Mouse (Mus musculus): ENCODE results near the gene Eif2b4.
A peak's percentile ranks its signal among the peaks of the same experiment; 100 is the strongest.
"Not testable (repeated sequence)": the region's sequence is repeated elsewhere in the genome, so short reads cannot be mapped to it uniquely, and the experiment has no call there.

Gene Eif2b4

DNA sequence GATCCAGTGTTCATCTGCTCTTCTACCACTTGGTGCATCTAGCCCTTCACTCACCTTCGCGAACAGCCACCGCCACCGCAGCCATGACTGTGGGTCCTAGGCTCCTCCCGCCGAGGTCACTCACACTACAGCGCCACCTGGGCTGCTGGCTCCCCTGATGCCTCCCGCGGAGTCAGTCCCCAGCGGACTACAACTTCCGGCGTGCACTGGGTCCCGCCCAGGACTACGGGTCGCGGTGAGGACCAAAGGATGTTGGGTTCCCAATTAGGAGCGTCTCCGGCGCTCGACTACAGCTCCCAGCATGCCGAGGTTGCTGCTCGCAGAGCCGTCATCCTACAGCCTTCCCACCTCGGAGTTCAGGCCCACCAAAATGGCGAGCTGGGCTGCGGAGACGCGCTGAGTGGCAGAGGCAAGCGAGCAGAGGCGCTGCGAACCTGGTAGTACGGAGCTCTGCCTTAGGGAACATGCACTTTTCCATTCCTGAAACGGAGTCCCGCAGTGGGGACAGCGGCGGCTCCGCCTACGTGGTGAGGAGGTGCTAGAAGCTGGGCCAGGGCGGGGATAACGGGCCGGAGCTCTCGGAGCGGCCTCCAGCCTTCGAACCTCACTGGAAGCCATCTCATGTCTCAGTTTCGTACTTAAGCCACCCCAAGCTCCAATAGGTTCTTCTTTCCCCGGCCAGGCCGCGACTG, at the start of gene Eif2b4, which contains the start of gene Snx17:
Eif2b4 (minus strand) TSS at position 492 of the 692 bp plus-strand sequence.
Snx17 (plus strand) TSS at position 289 of the 692 bp plus-strand sequence.
- peak; percentile 98 for DNase-seq (ENCODE audit: low read depth, low spot score)

DNA sequence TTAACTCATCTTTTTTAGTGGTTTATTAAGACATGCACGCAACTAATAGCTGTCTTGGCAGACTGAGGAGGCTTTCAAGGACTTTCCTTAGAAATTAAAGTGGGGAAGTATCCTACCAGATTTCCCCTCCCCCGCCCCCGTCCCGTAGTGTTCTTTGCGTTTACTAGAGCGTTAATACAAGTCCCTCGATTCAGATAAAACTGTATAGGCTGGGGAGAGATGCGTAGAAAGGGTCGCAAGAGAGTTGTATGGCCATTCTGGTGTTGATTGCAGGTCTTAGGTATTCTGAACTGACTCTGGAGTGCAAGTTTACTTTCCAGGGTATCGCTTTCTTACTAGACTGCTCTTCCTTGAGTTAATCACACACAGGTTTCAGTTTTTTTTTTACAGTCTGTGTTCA, 49.0 kb upstream of the Eif2b4 start:
- no peak for DNase-seq (ENCODE audit: low read depth, low spot score)

DNA sequence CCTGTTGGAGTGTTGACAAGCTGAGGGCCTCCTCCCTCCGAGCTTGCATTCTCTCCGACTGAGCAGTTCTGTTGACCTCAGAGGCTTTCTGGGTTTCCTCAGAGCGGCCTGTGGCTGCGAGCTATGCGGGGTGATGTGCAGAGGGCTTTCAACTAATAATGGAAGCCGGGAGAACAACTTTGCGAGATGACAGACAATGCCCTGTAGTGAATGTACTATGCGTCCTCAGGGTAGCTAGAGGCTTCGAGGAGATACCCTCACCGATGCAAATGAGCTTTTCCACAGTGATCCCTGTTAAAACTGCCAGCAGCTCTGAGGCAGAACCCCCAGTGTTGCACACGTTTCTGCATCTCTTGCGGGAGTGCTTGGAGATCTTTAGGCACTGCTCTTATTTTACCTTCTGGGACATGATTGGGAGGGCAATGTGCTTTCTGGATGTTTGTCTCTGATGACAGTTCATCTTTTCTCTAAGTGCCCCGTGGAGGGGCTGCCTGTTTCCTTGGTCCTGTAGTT, 48.3 kb upstream of the Eif2b4 start:
- no peak for DNase-seq (ENCODE audit: low read depth, low spot score)

DNA sequence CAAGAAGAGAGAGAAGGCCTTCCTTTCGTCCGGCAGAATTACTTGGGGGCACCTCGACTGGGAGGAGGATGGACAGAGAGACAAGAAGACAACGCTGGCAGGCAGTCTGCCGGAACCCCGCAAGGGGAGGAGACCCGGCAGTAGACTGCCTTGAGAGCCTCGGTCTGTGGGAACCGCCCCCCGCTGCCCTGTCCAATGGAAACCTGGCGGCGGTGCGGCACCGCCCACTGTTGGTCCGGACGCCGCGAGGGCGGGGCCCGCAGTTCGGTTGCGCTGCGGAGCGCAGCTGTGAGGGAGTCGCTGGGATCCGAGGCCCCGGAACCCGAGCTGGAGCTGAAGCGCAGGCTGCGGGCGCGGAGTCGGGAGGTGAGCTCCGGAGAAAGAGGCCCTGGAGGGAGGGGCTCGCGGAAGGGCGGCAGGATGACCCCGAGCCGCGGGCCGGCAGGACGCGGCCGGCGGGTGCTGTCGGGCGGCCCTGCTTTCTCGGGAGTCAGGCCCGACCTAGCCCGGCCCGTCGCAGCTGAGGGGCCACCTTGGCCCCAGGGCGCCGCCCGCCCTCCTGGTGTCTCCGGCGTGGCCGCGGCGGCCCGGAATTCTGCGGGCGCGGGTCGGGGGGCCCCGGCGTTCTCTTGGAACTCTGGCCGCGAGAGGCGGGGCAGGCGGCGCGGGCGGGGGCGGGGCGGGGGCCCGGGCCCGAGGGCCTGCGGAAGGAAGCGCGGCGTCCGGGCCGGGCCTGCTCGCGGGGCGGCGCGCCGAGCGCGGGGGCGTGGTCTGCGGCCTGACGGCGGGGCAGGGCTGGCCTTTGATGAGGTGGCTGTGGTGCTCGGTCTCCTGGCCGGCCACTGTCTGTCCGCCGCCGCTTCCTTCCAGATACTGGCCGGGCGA, 47.6 kb upstream of the Eif2b4 start, which contains the start of the genes Nrbp1 and Gm9970:
Nrbp1 (plus strand) TSS at position 228 of the 885 bp plus-strand sequence.
Gm9970 (minus strand) TSS at position 596 of the 885 bp plus-strand sequence.
- peak; percentile 96 for DNase-seq (ENCODE audit: low read depth, low spot score)

DNA sequence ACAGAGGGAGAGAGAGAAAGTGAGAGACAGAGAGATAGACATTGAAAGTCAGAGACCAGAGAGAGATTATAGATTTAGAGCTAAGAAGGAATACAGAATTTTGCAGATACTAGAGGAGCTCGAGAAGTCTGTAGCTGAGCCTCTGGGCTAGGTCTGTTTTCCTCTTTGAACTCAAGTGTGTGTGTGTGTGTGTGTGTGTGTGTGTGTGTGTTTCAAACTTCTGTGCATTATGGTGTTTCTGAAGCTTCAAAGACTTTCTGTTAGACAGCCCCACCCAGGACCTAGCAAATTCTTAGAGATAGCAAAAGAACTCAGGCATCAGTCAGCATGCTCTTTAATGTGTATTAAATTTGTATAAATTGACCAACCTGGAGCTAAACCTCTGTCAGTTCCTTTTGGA, 33.4 kb upstream of the Eif2b4 start:
- DNase-seq (ENCODE audit: low read depth, low spot score), result no peak

DNA sequence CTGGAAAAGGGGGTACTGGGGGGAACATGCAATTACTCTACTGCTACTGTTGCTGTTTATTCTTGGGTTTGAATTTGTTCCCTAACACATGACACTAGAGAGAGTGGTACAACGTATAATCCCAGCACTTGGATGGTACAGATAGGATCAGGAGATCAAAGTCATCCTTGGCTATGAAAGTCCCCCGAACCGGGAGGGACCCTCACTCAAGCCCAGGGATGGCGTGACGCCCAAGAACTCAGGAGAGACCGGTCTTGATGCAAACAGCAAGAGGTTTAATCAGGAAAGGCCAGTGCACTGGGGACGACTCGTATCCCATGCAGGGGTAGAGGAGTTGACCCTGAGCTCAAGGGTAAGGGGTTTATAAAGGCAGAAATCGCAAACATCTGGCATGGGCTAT, 29.5 kb upstream of the Eif2b4 start:
- no peak for DNase-seq (ENCODE audit: low read depth, low spot score)

DNA sequence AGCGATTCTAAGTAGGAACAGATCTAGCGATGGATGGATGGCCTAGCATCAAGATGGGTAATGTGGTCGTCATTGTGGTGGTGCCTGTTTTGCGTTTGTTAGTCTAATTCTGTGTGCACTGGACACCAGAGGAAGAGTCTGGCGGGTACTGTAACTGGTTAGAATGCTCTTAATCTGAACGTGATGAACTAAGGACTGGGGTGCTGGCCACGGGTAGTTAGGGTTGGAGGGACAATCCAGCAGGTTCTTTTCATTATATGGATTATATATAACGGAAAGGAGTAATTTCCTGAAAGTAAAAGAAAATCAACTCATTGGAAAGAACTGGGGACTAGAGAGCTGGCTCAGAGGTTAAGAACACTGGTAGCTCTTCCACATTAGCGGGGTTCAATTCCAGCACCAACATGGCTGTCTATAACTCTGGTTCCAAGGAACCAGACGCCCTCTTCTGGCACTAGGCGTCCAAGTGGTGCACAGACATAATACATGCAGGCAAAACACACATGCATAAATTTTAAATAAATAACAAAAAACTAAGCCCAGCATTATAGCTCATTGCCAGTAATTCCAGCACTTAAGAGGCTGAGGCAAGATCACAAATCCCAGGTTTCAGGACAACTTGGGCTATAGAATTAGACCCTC, 28.2 kb upstream of the Eif2b4 start:
- peak; percentile 67 for DNase-seq (ENCODE audit: low read depth, low spot score)

DNA sequence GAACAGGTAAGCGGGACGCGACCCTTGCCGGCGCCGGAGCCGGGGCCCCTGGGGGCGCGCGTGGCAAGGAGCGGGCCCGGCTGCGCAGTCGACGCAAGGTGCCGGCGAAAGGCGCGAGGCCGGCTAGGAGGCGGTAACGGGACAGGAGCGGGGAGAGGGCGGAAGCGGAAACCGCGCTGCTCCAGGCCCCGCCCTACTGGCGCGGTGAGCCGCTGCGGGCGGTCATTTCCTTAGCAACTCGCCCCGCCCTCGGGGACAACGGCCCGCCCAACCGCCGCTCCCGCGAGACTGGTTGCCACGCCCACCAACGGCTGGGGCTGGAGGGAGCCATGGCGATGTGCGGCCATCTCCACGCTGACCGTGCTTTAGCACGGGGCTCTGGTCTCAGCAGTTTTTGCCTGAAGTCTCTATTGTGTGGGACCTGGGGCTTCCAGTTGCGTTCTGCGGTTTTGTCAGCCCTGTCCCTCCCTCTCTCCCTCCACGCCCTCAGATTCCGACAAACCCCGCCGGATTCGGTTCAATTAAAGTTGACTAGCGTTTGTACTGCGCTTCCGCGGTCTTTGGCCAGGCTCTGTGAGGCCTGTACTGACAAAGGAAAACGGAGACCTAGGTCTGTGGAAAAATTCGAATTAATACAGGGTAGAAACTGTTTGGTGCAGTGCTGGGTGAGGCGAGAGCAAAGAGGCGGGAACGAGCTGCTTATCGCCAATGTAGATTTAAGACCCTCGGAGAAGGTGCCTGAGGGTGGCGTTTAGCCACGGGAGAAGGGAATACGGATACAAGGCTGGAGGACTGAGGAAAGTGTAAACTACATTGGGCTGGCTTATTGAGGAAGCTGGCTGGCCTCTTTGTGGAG, 27.4 kb upstream of the Eif2b4 start, which contains the start of gene Ppm1g:
Ppm1g (minus strand) TSS at position 240 of the 856 bp plus-strand sequence.
- DNase-seq (ENCODE audit: low read depth, low spot score), result peak; percentile 97

DNA sequence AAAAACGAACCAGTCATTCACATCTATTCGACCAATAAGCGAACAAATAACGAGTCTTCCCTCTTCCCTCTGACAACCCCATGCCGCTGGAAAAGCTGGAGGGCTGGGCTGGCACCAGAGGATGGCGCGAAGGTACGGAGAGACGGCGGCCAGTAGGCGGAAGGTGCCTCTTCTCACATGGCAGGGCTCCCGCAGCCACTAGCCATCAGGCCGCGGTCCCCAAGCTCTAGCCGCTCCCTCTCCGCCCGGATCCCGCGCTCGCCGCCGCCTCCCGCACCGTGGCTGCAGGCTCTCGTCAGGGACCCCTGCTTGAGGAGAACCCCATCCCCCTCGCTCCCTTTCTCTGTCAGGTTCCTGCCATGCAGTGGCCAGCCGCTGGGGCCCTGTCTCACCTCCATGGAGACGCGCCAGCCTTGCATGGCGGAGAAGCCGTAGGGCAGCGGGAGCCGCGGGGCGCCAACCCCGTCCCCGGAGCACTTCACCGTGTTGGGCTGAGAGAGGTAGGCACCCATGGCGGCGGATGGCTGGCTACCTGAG, 26.7 kb upstream of the Eif2b4 start:
- DNase-seq (ENCODE audit: low read depth, low spot score), result peak; percentile 67

DNA sequence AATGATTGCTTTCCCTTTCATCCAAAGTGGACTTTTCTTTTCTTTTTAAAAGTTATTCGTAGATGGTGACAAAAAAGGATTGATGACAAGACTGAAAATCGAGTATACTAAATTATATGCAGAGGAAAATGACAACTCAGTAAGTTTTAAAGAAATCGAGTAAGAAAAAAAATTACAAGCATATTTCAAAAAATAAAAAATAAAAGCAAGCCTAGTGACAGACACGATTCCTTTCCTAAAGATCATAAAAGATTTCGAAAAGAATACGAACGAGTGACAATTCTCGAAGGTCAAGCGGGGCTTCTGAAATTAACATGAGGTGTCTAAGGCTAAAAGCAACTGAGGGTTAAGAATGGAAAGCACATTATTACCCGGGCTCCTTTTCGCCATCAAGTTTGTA, 26.2 kb upstream of the Eif2b4 start:
- DNase-seq (ENCODE audit: low read depth, low spot score), result no peak

DNA sequence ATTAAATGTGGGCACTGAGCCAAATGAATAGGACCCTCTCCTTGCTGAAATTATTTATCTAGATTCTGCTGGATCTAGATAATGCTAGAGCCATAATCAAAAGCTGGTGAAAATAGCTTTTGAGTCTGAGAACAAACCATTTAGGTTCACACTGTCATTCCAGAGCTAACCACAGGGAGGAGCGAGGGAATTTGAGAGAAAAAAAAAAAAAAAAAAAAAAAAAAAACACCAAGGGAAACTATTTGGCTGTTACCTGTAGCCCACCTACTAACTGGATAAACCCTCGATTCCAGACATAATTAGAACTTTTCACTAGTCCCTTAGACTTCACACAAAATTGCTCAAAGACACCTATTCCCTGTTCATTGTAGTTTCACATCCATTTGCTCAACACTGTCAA, 25.8 kb upstream of the Eif2b4 start:
- DNase-seq (ENCODE audit: low read depth, low spot score), result peak; percentile 45

DNA sequence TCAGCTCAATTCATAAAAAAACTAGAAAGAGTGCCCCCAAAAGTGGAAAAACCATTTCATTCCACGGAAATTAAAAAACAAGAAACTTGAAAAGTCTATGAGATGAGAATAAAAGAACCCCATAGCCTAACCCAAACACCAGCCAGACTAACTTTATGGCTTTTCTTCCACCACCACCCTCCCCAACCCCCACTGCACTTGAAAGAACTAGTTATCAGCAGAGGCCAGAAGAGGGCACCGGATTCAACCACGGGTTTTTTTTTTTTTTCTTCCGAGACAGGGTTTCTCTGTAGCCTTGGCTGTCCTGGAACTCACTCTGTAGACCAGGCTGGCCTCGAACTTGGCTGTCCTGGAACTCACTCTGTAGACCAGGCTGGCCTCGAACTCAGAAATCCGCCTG, 25.1 kb upstream of the Eif2b4 start:
- DNase-seq (ENCODE audit: low read depth, low spot score), result no peak

DNA sequence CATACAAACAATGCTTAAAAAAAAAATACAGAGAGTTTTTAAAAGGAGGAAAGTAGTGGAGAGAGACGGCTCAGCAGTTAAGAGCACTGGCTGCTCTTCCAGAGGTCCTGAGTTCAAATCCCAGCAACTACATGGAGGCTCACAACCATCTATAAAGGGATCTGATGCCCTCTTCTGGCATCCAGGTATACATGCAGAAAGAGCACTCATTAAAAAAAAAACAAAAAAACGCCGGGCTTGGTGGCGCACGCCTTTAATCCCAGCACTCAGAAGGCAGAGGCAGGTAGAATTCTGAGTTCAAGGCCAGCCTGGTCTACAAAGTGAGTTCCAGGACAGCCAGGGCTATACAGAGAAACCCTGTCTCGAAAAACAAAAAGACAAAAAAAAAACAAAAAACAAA, 23.3 kb upstream of the Eif2b4 start:
- DNase-seq (ENCODE audit: low read depth, low spot score), result not testable (repeated sequence)

DNA sequence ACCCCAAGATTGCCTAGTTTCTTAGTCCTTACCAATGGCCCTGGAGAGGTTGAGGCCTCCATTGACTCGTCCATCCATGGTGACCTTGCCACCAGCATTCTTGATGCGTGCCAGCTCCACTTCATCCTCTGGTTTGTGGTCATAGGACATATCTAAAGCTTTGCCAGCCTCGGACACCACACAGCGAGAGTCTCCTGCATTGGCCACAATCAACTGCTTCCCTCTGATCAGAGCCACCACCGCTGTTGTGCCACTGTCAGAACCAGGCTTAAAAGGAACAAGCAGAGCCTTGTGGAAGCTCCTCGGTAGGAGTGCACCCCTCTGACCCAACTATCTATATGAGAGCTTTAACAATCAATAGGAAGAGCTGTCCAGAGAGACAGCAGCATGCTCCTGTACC, 11.2 kb upstream of the Eif2b4 start:
- no peak for DNase-seq (ENCODE audit: low read depth, low spot score)

DNA sequence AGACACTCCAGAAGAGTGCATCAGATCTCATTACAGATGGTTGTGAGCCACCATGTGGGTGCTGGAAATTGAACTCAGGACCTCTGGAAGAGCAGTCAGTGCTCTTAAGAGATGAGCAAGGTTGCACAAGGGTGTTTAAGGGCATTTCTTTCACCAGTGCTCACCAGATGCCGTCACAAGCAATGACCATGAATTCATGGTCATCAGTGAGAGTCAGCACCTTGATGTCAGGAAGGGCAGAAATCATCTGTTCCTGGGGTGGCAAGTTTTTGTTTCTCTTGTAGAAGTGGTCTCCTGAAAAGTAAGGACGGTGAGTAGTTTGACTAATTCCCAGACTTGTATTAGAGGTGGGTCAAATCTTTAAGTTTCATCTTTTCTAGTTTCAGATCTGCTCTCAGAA, 10.6 kb upstream of the Eif2b4 start:
- DNase-seq (ENCODE audit: low read depth, low spot score), result no peak

DNA sequence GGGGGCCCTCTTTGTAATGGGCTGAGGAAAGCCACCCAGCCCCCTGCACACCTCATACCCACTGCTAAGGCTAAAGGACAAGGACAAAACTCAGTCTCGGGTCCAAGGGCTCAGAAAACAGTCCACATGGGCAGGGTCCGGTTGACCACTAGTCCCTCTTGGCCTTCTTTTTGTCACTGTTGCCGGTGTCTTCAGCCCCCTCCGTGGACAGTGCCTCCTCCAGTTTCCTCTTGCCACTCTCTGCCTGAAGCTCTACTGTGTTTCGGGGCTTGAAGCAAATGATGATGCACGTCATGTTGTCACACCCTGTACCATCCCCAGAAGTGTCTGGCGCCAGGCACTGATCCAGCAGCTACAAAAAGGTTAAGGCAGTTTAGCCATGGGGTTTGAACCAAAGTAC, 9.7 kb upstream of the Eif2b4 start:
- no peak for DNase-seq (ENCODE audit: low read depth, low spot score)

DNA sequence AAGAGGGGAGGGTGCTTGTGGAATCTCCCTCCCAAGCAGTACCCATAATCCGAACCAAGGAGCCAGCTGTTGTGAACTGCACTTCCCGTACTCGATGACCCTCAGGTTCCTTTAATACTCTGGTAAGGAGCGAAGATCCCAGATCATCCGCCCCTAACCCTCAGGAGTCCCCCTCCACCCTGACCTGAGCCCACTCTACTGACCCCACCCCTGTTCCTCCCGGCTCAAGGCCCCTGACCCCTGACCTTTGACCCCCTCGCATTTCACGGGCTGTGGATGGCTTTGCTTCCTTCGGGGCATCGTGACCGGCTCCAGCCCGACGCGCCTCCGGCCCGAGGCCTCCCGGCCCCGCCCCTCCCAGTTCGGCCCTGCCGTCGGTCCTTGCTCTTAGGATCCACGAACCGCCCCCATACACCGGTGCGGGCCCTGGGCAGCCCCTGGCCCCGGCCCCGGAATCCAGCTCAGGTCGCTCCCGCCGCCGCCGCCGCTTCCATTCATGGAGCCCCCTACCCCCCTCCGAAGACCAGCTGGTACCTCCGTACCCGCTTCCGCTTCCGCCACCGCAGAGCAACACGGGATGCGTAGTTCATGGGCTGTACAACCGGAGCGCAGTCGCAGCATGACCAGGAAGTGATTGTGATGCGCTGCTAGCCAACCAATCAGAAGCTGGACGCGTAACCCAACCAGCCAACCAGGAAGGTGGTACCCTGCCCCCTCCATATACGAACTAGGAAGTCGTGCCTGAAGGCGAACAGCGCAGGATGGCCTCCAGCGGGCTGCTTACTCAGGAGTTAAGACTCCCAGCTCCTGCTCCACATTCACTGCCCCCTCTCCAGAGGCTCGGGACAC, 8.7 kb upstream of the Eif2b4 start, which contains the start of gene Zfp513:
Zfp513 (minus strand) TSS at position 562 of the 849 bp plus-strand sequence.
- peak; percentile 99 for DNase-seq (ENCODE audit: low read depth, low spot score)

DNA sequence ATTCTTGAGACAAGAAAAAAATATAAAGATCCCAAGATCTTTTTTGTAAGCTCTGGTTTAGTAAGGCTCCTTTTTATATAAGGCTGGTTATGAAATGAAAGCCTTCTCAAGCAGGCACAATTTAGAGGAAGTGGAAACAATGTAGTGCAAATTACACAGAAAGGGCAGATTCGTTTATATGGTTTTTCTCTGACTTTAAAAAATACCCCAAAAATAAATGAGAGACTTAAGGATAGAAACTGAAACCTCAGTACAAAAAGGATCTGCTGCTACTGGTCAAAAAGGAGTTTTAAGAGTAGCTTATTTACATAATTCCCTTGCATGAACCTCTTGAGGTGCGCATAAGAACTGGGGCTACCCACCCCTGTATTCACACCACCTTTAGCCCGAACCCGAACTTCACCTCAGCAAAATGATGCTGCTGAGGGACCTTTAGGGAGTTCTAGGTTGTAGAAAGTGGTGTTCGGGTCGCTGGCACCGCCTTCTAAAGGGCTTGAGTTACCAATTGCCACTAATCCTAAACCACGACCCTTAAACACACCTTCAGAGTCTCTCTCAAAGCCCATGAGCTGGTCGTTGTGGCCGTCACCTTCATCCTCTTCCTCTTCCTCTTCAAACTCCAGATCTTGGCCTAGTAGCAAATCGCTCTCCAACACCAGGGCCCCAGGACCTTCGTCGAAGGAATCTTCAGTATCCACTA, 8.0 kb upstream of the Eif2b4 start:
- peak; percentile 14 for DNase-seq (ENCODE audit: low read depth, low spot score)

DNA sequence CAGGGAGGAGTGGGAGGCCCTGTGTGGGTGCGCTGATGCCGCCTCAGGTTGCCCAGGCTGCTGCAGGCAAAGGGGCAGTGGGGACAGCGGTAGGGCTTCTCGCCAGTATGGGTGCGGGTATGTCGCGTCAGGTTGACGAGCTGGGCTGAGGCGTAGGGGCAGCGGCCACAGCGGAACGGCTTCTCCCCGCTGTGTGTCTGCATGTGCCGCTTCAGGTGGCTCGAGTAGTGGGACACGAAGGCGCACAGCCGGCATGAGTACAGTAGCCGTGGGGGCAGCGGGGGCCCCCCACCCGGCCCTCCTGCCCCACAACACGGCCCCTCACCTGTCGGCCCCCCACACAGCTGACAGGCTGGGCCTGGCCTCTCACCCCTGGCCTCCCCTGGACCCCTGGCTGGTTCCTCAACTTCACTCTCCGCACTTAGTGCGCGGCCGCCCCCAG, 7.1 kb upstream of the Eif2b4 start:
- no peak for DNase-seq (ENCODE audit: low read depth, low spot score)
